Mouse (Mus musculus): ENCODE measurements at regions not wholly inside any gene's neighbourhood (a gene's known extent, or its start where the extent isn't known, plus 50 kb on each side); places are given as distances from the start of the nearest gene placed in this dataset.

- no peak for DNase-seq (ENCODE audit: low spot score)
These were observed 87.6 kb upstream of the Klf4 start for GRCm38 (mm10) chr4:55619891-55620290.

- no peak for DNase-seq (ENCODE audit: low spot score)
These were observed 83.5 kb upstream of the Klf4 start for GRCm38 (mm10) chr4:55615808-55616207.

- no peak for DNase-seq (ENCODE audit: low spot score)
These were observed 81.3 kb upstream of the Klf4 start for GRCm38 (mm10) chr4:55613523-55613922.

- DNase-seq (ENCODE audit: low spot score), result no peak
These were observed 78.7 kb upstream of the Klf4 start for GRCm38 (mm10) chr4:55610998-55611397.

DNA sequence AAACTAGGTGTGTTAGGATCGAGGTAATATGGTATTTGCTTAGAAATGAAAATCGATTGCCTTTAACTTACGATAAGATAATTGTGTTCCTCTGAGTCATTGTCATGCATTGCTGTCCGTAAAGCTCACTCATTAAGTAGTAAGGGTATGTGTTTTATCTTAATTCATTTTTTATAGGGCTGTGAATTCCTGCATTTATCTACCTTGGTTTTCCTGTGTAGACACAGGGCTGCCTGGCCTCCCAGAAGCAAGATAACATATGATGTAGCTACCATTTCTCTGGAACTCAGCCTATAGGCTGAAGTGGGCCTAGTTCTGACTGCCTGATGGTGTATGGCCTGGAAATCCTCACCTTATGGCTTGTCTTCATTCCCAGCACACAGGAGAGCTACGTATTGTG lies 76.9 kb upstream of the Klf4 start:
- no peak for DNase-seq (ENCODE audit: low spot score)

DNA sequence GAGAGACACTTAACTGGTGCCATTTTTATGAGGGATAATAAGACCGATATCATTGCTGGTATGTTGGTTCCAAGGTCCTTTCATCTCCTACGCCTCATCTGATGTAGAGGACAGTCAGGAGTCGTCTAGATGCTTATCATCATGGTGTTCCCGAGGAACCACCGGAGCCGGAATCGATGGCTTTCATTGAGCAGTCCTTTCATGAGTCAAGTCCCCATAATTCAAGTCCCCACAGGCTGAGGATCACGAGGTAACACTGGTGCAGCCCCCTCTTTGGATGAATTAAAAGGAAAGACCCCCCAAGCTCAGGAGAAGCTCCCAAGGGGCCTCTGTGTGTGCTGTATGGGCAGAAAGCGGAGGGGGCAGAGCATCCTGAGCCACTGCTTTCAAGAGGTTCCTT lies 73.3 kb upstream of the Klf4 start:
- DNase-seq (ENCODE audit: low spot score), result no peak

DNA sequence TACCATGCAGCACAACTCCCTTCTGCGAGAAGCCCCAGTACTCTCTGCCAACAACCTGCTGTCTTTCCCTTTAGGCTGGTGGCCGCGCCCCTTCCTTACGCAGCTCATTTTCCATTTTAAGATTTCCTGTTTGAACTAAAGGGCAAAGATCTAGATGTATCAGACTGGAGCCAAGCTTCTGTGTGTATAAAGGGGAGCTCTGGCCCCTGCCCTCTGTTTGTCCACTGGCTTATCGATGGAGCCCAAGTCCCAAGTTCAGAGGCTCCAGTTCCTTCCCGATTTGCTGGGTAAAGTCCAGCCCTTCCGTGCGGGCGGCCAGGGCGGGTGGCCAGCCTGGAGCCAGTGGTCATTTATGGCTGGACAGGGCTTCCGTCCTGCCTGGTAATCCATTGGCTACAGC lies 72.6 kb upstream of the Klf4 start:
- DNase-seq (ENCODE audit: low spot score), result no peak

DNA sequence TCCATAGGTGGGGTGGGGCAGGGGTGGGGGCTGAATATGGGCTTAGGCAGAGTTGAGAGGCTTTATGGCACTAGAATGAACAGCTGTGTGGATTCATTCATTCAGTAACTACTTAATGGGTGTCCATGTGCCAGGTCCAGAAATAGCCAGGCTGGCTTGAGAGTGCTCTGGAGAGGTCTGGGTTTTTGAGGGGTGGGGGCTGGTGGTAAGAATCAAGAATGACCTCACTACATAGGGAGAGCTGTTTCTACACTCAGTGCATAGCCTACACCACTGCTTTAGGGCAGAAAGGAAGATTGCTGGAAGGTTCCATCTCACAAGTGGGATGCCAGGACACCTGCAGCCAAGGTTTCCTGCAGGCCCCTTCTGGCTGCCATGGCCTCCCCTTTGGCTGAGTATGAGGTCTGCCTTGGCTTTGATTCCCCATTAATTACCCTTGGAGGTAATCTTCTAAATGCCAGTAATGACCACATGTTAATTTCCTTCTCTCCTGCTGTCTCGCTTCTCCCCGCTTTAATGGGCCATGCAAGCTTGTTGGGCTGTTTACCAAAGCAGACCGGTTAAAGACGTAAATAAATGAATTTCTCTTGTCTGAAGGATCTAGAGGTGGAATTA lies 71.7 kb upstream of the Klf4 start:
- no peak for DNase-seq (ENCODE audit: low spot score)

DNA sequence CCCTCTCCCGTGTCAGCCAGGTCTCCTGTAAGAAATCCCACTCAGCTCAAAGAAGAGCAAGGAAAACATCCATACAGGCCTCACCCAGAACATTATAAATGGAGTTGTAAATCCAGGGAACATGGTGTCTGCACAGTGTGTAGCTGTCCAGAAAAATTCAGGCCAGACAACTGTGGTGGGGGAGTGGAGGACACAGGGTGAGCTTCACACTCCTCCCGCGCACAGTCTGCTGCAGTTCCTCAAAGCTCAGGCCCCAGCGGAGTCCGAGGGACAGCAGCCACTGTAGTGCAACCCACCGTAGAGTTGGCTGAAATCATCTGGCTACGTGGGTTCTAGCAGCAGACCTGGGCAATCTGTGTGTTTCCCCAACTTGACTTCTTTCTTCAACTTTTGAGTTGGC lies 62.9 kb upstream of the Klf4 start:
- no peak for DNase-seq (ENCODE audit: low spot score)

DNA sequence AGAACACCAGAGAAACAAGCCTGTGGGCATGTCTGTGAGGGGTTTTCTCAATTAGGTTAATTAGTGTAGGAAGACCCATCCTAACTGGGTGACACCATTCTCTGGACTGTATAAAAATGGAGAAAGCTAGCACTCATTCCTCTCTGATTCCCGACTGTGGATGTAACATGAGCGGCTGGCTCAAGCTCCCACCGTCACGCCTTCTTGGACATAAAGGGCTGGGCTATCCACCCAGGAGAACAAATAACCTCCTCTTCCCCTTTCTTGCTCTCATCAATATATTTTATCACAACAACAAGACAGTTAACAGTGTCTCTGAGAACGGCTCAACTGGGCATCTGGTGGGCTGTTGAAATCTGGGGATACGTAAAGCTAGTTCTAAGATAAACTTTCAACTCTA lies 62.4 kb upstream of the Klf4 start:
- no peak for DNase-seq (ENCODE audit: low spot score)

DNA sequence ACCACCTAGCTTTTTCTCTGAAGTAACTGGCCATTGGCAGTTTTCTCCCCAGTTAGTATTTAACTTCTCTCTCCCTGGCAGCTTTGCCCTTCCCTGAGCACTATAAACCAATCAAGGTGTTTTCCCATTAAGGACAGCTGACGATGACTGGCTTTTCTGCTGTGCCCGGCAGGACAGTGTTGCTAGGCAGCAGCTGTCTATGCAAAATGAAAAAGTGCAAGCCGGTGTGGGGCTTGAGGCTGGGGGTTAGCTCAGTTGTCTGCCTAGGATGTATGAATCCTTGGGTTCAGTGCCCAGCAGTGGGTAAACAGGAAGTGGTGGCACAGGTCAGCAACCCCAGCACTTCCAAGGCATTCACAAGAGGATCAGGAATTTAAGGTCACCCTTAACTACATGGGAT lies 60.9 kb upstream of the Klf4 start:
- no peak for DNase-seq (ENCODE audit: low spot score)

- DNase-seq (ENCODE audit: low spot score), result no peak
These were observed 53.9 kb upstream of the Klf4 start for GRCm38 (mm10) chr4:55586212-55586611.

DNA sequence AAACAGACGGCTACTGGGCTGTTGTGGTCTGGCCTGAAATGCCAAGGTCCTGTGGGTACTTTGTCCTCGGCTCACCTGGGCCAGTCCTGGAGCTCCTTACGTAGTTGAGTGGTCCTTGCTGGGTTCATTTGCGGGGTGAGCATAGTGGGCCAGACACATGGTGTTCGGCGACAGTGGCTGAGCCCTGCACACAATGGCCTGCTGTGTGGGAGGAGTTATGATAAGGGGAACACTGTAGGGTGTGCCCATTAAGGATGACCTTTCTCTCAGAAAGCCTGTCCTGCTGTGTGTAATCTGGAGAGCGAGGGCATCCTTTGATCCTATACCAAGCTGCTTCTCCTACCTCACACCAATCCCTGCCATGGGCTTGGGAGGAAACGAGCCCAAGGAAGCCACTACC lies 51.3 kb upstream of the Klf4 start:
- no peak for DNase-seq (ENCODE audit: low spot score)

Measured in retina, embryonic 14.5 days (tissue).